Mouse (Mus musculus) G1E (cell line): Measurements from ENCODE around the gene Ndufa4l2. TPM values are rescaled to one million over a fixed set of nuclear protein-coding genes. Genes with fewer than 3 reads are reported as not detected.

Source experiments
- ATAC-seq: 2 replicates; pipeline ENCODE4 v1.8.0; 2016; ENCODE audit warnings: mild to moderate bottlenecking; ENCODE audit not compliant: insufficient number of reproducible peaks, poor library complexity, low FRiP score, severe bottlenecking; ENCODE audit errors: extremely low read depth
- DNase-seq: peaks from one replicate; pipeline ENCODE4 v3.0.0; 2012; ENCODE audit warnings: low spot score
- H3K27me3 ChIP-seq: 2 replicates; pipeline ENCODE4 v1.6.1; 2012; ENCODE audit warnings: mild to moderate bottlenecking, low read length, inconsistent platforms; ENCODE audit not compliant: insufficient read depth
- H3K36me3 ChIP-seq: replicated peaks from 2 replicates; pipeline ENCODE3; 2012; ENCODE audit warnings: mild to moderate bottlenecking, inconsistent platforms
- H3K4me1 ChIP-seq: 2 replicates; pipeline ENCODE4 v1.6.1; 2012; ENCODE audit warnings: low read depth, low read length, inconsistent platforms, mixed read lengths; ENCODE audit not compliant: insufficient read depth
- H3K4me3 ChIP-seq: 2 replicates; pipeline ENCODE4 v1.5.1; 2012; ENCODE audit warnings: low read depth, mild to moderate bottlenecking, inconsistent platforms, low read length, moderate library complexity, mixed read lengths
- H3K9me3 ChIP-seq: replicated peaks from 2 replicates; pipeline ENCODE4 v1.6.1; 2012; ENCODE audit warnings: inconsistent platforms
- CTCF ChIP-seq: IDR thresholded peaks from 2 replicates; pipeline ENCODE4 v1.5.1; 2012; ENCODE audit warnings: low read depth, low read length, inconsistent platforms, mixed read lengths
- GATA1 ChIP-seq: IDR thresholded peaks from 2 replicates; pipeline ENCODE4 v1.6.1; 2012; ENCODE audit warnings: borderline replicate concordance, low read length, inconsistent platforms, mixed read lengths
- GATA2 ChIP-seq: IDR thresholded peaks from 2 replicates; pipeline ENCODE4 v1.6.1; 2012; ENCODE audit warnings: low read depth, low read length, inconsistent platforms, borderline replicate concordance
- POLR2AphosphoS5 ChIP-seq: IDR thresholded peaks from 2 replicates; pipeline ENCODE4 v1.6.1; 2012; ENCODE audit warnings: low read depth, low read length, inconsistent platforms; ENCODE audit not compliant: insufficient replicate concordance
- TAL1 ChIP-seq: conservative IDR thresholded peaks from 2 replicates; pipeline ENCODE4 v1.6.1; 2012; ENCODE audit warnings: low read depth, low read length, inconsistent platforms, mixed read lengths
- polyA plus RNA-seq: library from polyadenylated mRNA; stranded (reverse); fragments of >175 nt; gene quantifications from 2 replicates; pipeline ENCODE4 v1.2.3, GENCODE M21; 2012
- total RNA-seq, 2 experiments: library from RNA; stranded (forward) in 1 of 2; stranded (reverse) in 1 of 2; fragments of 200-1000 nt in 1 of 2; fragments of >200 nt in 1 of 2; fragmentation: Nextera tagmentation in 1 of 2; gene quantifications; 2 replicates each; pipeline ENCODE4 v1.2.3; 2014 to 2017

The Ndufa4l2 gene
- total and polyA plus RNA-seq, 3 experiments: 238 to 1,245 (median 976) TPM

GRCm38 (mm10) chr10:127546505-127546904, 31.7 kb downstream of the Ndufa4l2 start:
- DNase-seq (no peak), ATAC-seq (no peak)
- Histone ChIP-seq H3K4me1 (no peaks in the 10 kb centered on the region), H3K4me3 (no peak overlapping the region), H3K9me3 (no peaks in the 10 kb centered on the region), H3K27me3 (peaks cover 86% of the 10 kb centered on the region), H3K36me3 (no peaks in the 10 kb centered on the region)
- TF ChIP-seq POLR2AphosphoS5 (no peak), GATA2 (no peak), CTCF (peak; percentile 6; the same call in 1 of the 2 replicates), GATA1 (no peak)

GRCm38 (mm10) chr10:127548236-127548635, 33.5 kb downstream of the Ndufa4l2 start:
- no peaks in the 10 kb centered on the region for H3K9me3 ChIP-seq
- H3K4me1 ChIP-seq: no peaks in the 10 kb centered on the region
- ATAC-seq (no peak), DNase-seq (no peak)
- H3K36me3 ChIP-seq: no peaks in the 10 kb centered on the region
- no peak for TF ChIP-seq GATA1
- TF ChIP-seq POLR2AphosphoS5: no peak
- no peak for TF ChIP-seq GATA2
- TF ChIP-seq TAL1: no peak
- H3K4me3 ChIP-seq: no peak overlapping the region
- peaks cover 79% of the 10 kb centered on the region for H3K27me3 ChIP-seq

GRCm38 (mm10) chr10:127549892-127550291, 35.1 kb downstream of the Ndufa4l2 start:
- TF ChIP-seq GATA1 (no peak), GATA2 (no peak), POLR2AphosphoS5 (no peak), TAL1 (no peak), CTCF (no peak)

DNA sequence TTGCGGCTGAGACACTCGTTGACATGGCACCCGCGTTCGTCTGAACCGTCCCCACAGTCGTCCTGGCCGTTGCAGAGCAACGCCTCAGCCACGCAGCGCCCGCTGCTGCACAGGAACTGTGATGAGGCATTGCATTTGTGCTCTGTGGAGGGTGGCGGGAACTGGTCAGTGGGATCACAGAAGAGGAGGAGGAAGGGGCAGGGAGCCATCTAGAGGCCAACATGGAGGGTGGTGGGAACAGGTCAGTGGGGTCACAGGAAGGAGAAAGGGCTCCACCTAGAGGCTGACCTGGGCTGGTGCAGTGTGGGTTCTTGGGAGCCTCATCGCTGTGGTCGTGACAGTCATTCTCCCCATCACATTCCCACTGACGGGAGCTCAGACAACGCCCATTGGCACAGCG, 40.9 kb downstream of the Ndufa4l2 start:
- peaks cover 81% of the 10 kb centered on the region for H3K27me3 ChIP-seq
- TF ChIP-seq CTCF (peak; percentile 94), TAL1 (no peak)
- H3K4me1 ChIP-seq: peaks cover 14% of the 10 kb centered on the region
- no peaks in the 10 kb centered on the region for H3K36me3 ChIP-seq
- H3K9me3 ChIP-seq: no peaks in the 10 kb centered on the region
- ATAC-seq (peak; percentile 60; the same call in 1 of the 2 replicates), DNase-seq (peak; percentile 74)
- no peak overlapping the region for H3K4me3 ChIP-seq

More at GRCm38 (mm10) chr10:127549892-127550291, 35.1 kb downstream of the Ndufa4l2 start:
- H3K4me3 ChIP-seq: no peak overlapping the region
- no peaks in the 10 kb centered on the region for H3K9me3 ChIP-seq
- peaks cover 85% of the 10 kb centered on the region for H3K27me3 ChIP-seq
- DNase-seq: no peak
- no peaks in the 10 kb centered on the region for H3K4me1 ChIP-seq
- no peaks in the 10 kb centered on the region for H3K36me3 ChIP-seq
- ATAC-seq: no peak

- no peaks in the 10 kb centered on the region for H3K36me3 ChIP-seq
- no peak for TF ChIP-seq POLR2AphosphoS5
- no peak for TF ChIP-seq GATA1
- TF ChIP-seq GATA2: no peak
- TF ChIP-seq CTCF: no peak
- no peak for TF ChIP-seq TAL1
- peaks cover 73% of the 10 kb centered on the region for H3K27me3 ChIP-seq
- peaks cover 14% of the 10 kb centered on the region for H3K4me1 ChIP-seq
- no peak for DNase-seq
- no peak for ATAC-seq
- H3K4me3 ChIP-seq: no peak overlapping the region
- no peaks in the 10 kb centered on the region for H3K9me3 ChIP-seq
Measured at GRCm38 (mm10) chr10:127557397-127557796, 42.6 kb downstream of the Ndufa4l2 start.

GRCm38 (mm10) chr10:127561145-127561544, 46.4 kb downstream of the Ndufa4l2 start:
- peaks cover 11% of the 10 kb centered on the region; the same call in 1 of the 2 replicates for H3K4me1 ChIP-seq
- H3K27me3 ChIP-seq: peaks cover 63% of the 10 kb centered on the region
- no peak overlapping the region for H3K4me3 ChIP-seq
- DNase-seq: no peak
- H3K36me3 ChIP-seq: no peaks in the 10 kb centered on the region
- no peaks in the 10 kb centered on the region for H3K9me3 ChIP-seq
- no peak for ATAC-seq
- no peak for TF ChIP-seq TAL1
- no peak for TF ChIP-seq CTCF
- TF ChIP-seq POLR2AphosphoS5: no peak
- no peak for TF ChIP-seq GATA2
- no peak for TF ChIP-seq GATA1

DNA sequence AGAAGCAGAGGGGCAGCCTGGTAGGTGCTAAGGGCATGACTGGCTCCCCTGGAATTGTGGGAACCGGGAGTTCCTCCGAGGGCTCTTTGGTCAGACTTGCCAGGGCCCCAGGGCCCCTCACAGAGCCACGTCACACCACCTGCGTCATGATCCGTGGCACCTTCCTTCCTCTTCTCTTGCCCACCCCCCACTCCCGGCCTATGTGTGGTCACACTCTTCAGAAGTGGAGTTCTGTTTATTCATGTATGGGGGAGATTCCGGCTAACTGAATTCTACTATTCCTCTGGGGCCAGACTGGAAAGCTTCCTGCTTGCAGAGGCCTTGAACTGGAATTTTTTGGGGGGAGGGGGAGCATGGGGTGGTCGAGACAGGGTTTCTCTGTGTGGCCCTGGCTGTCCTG, 49.1 kb downstream of the Ndufa4l2 start:
- no peak for DNase-seq
- no peaks in the 10 kb centered on the region for H3K9me3 ChIP-seq
- no peak for ATAC-seq
- no peak overlapping the region for H3K4me3 ChIP-seq
- no peaks in the 10 kb centered on the region for H3K36me3 ChIP-seq
- H3K4me1 ChIP-seq: no peaks in the 10 kb centered on the region; the same call in 1 of the 2 replicates
- no peak for TF ChIP-seq GATA2
- H3K27me3 ChIP-seq: peaks cover 55% of the 10 kb centered on the region
